Mouse (Mus musculus) forebrain, embryonic 13.5 days (tissue): ENCODE data around the gene Zfp280c. TPM values are rescaled to one million over a fixed set of nuclear protein-coding genes. Genes with fewer than 3 reads are reported as not detected.

Experiments used
- microRNA-seq: library from miRNA; unstranded; fragments of <30 nt; microRNA quantifications from one replicate; pipeline ENCODE4, GENCODE M21; 2016
- polyA plus RNA-seq: library from polyadenylated mRNA; unstranded; fragments of >200 nt; fragmentation: Nextera tagmentation; extraction: Ambion mirVana; gene quantifications from 2 replicates; pipeline ENCODE4 v1.2.1, GENCODE M21; 2015

The Zfp280c gene
- polyA plus RNA-seq, 1 experiment from 2014 or later = 14.9 TPM

Small RNA genes lying within 50 kb of the gene (microRNA-seq; reads per million reads assigned to microRNA genes)
- not detected for gene Gm27828

Other genes starting within 250 kb of the Zfp280c start
- gene Elf4, start 131.4 kb downstream of the Zfp280c start, polyA plus RNA-seq = 0.43 and 0.72 TPM in 2 replicates
- gene Aifm1, start 80.9 kb downstream of the Zfp280c start, polyA plus RNA-seq = 57.7 and 59.8 TPM in 2 replicates
- 66.4 and 68.2 TPM in 2 replicates for gene Rab33a, start 75.2 kb downstream of the Zfp280c start, polyA plus RNA-seq
- 41.0 and 42.5 TPM in 2 replicates for gene Slc25a14, start 28.9 kb upstream of the Zfp280c start, polyA plus RNA-seq
- not detected in 2 replicates for gene Gpr119, start 80.0 kb upstream of the Zfp280c start, polyA plus RNA-seq
- 31.5 and 35.2 TPM in 2 replicates for gene Rbmx2, start 100.5 kb upstream of the Zfp280c start, polyA plus RNA-seq